Mouse (Mus musculus) intestine, postnatal 0 days (tissue): ENCODE results near the gene Fam234a. TPM values are rescaled to one million over a fixed set of nuclear protein-coding genes. Genes with fewer than 3 reads are reported as not detected.

Experiments
- ATAC-seq: fragments of 200-750 bp; cut with Nextera tagmentation; 2 replicates; pipeline ENCODE4 v1.8.0; 2017; ENCODE audit warnings: mild to moderate bottlenecking, moderate TSS enrichment, moderate library complexity
- H3K27ac ChIP-seq: fragments of 300-500 bp; sonication (generic); 2 replicates; pipeline ENCODE4 v1.5.1; 2014; ENCODE audit warnings: mild to moderate bottlenecking, low read depth, low read length, moderate library complexity
- H3K27me3 ChIP-seq: fragments of 300-500 bp; sonication (generic); replicated peaks from 2 replicates; pipeline ENCODE4 v1.6.1; 2014; ENCODE audit warnings: low read length, mixed read lengths; ENCODE audit not compliant: control insufficient read depth, insufficient read depth
- H3K36me3 ChIP-seq: fragments of 300-500 bp; sonication (generic); 2 replicates; pipeline ENCODE4 v1.6.1; 2014; ENCODE audit warnings: mild to moderate bottlenecking, moderate library complexity; ENCODE audit not compliant: control insufficient read depth, insufficient read depth
- H3K4me1 ChIP-seq: fragments of 300-500 bp; sonication (generic); replicated peaks from 2 replicates; pipeline ENCODE4 v1.6.1; 2014; ENCODE audit warnings: antibody characterized with exemption, low read length, mixed read lengths; ENCODE audit not compliant: control insufficient read depth, insufficient read depth
- H3K4me2 ChIP-seq: fragments of 300-500 bp; sonication (generic); replicated peaks from 2 replicates; pipeline ENCODE4 v1.6.1; 2014; ENCODE audit warnings: low read depth, mild to moderate bottlenecking, moderate library complexity
- H3K4me3 ChIP-seq: fragments of 300-500 bp; sonication (generic); 2 replicates; pipeline ENCODE4 v1.5.1; 2014; ENCODE audit warnings: low read depth, low read length
- H3K9ac ChIP-seq: fragments of 300-500 bp; sonication (generic); 2 replicates; pipeline ENCODE4 v1.6.1; 2014; ENCODE audit warnings: mild to moderate bottlenecking, low read depth, low read length
- H3K9me3 ChIP-seq: fragments of 300-500 bp; sonication (generic); 2 replicates; pipeline ENCODE4 v1.6.1; 2016; ENCODE audit warnings: mixed run types; ENCODE audit not compliant: control insufficient read depth
- CTCF ChIP-seq: sonication (generic); IDR thresholded peaks from 2 replicates; pipeline ENCODE4 v1.5.1; 2016; ENCODE audit warnings: low read depth, mild to moderate bottlenecking, control low read depth, antibody characterized with exemption, moderate library complexity
- WGBS: fragments of 180-500 bp; shearing (Covaris S2); extraction: QIAGEN DNeasy Blood & Tissue Kit; methylation state at CpG from one replicate; pipeline ENCODE4 v1.1.7; 2014; 5-methylcytosine and 5-hydroxymethylcytosine counted together
- polyA plus RNA-seq: library from polyadenylated mRNA; unstranded; fragments of >200 nt; fragmentation: Nextera tagmentation; extraction: Ambion mirVana; gene quantifications from 2 replicates; pipeline ENCODE4 v1.2.1, GENCODE M21; 2015

Fam234a gene
- polyA plus RNA-seq, 1 experiment from 2014 or later, result 113 TPM

GRCm38 (mm10) chr17:26251886-26252538, 8.0 kb upstream of the Fam234a start:
- Histone ChIP-seq H3K36me3 (0 out of 2 replicates have a peak, but pooled peaks cover 5% of the 10 kb centered on the region), H3K4me3 (peak overlapping the region; percentile 69; the same call in 1 of the 2 replicates), H3K4me2 (peak overlapping the region; percentile 63; the same call in 1 of the 2 replicates), H3K9ac (no peak overlapping the region), H3K27ac (no peak overlapping the region; the same call in 1 of the 2 replicates), H3K27me3 (no peaks in the 10 kb centered on the region), H3K9me3 (no peaks in the 10 kb centered on the region), H3K4me1 (no peaks in the 10 kb centered on the region)
- ATAC-seq, result no peak
- no peak for TF ChIP-seq CTCF
- WGBS, result 61% methylated on average over 4 of the region's 4 CpGs

- Histone ChIP-seq H3K9ac (peak overlapping the region; percentile 65), H3K4me2 (peak overlapping the region; percentile 82), H3K27ac (peak overlapping the region; percentile 95), H3K4me1 (0 out of 2 replicates have a peak, but pooled peaks cover 5% of the 10 kb centered on the region), H3K27me3 (no peaks in the 10 kb centered on the region), H3K9me3 (no peaks in the 10 kb centered on the region), H3K36me3 (no peaks in the 10 kb centered on the region), H3K4me3 (peak overlapping the region; percentile 70)
- peak; percentile 65 for ATAC-seq
- TF ChIP-seq CTCF, result peak; percentile 70
- under 1% methylated on average over 32 of the region's 32 CpGs for WGBS
Observed at GRCm38 (mm10) chr17:26243471-26244100, 456 bp downstream of the Fam234a start.

GRCm38 (mm10) chr17:26240990-26241389, 3.1 kb downstream of the Fam234a start:
- TF ChIP-seq CTCF, result no peak
- Histone ChIP-seq H3K4me2 (0 out of 2 replicates have a peak overlapping the region, but pooled peaks have one; percentile 7), H3K27ac (peak overlapping the region; percentile 68; the same call in 1 of the 2 replicates), H3K9me3 (no peaks in the 10 kb centered on the region), H3K9ac (no peak overlapping the region), H3K4me3 (no peak overlapping the region), H3K27me3 (no peaks in the 10 kb centered on the region), H3K4me1 (0 out of 2 replicates have a peak, but pooled peaks cover 5% of the 10 kb centered on the region), H3K36me3 (no peaks in the 10 kb centered on the region)
- no peak for ATAC-seq
- WGBS, result 35% methylated on average over 6 of the region's 6 CpGs

GRCm38 (mm10) chr17:26240120-26240790, 3.8 kb downstream of the Fam234a start:
- Histone ChIP-seq H3K27ac (peak overlapping the region; percentile 68), H3K36me3 (no peaks in the 10 kb centered on the region), H3K4me3 (no peak overlapping the region), H3K27me3 (no peaks in the 10 kb centered on the region), H3K9ac (no peak overlapping the region), H3K4me2 (0 out of 2 replicates have a peak overlapping the region, but pooled peaks have one; percentile 14), H3K4me1 (0 out of 2 replicates have a peak, but pooled peaks cover 5% of the 10 kb centered on the region), H3K9me3 (no peaks in the 10 kb centered on the region)
- no peak for TF ChIP-seq CTCF
- ATAC-seq, result no peak
- WGBS, result 33% methylated on average over 6 of the region's 6 CpGs

GRCm38 (mm10) chr17:26239551-26239950, 4.5 kb downstream of the Fam234a start:
- 42% methylated on average over 2 of the region's 2 CpGs for WGBS

GRCm38 (mm10) chr17:26237667-26238066, 6.4 kb downstream of the Fam234a start:
- 41% methylated on average over 10 of the region's 10 CpGs for WGBS
- Histone ChIP-seq H3K36me3 (no peaks in the 10 kb centered on the region), H3K4me1 (0 out of 2 replicates have a peak, but pooled peaks cover 5% of the 10 kb centered on the region), H3K9me3 (no peaks in the 10 kb centered on the region), H3K4me2 (peak overlapping the region; percentile 50), H3K27me3 (no peaks in the 10 kb centered on the region), H3K4me3 (no peak overlapping the region), H3K27ac (peak overlapping the region; percentile 50; the same call in 1 of the 2 replicates), H3K9ac (no peak overlapping the region)
- ATAC-seq, result peak; percentile 82
- no peak for TF ChIP-seq CTCF

More at GRCm38 (mm10) chr17:26239551-26239950, 4.5 kb downstream of the Fam234a start:
- TF ChIP-seq CTCF, result no peak
- H3K9ac ChIP-seq, result no peak overlapping the region
- no peaks in the 10 kb centered on the region for H3K9me3 ChIP-seq
- H3K27me3 ChIP-seq, result no peaks in the 10 kb centered on the region
- no peak for ATAC-seq
- H3K4me1 ChIP-seq, result 0 out of 2 replicates have a peak, but pooled peaks cover 5% of the 10 kb centered on the region
- H3K36me3 ChIP-seq, result no peaks in the 10 kb centered on the region
- H3K27ac ChIP-seq, result peak overlapping the region; percentile 68; the same call in 1 of the 2 replicates
- 0 out of 2 replicates have a peak overlapping the region, but pooled peaks have one; percentile 14 for H3K4me2 ChIP-seq
- H3K4me3 ChIP-seq, result no peak overlapping the region
